Mouse (Mus musculus): ENCODE results near the gene 4930470P17Rik. TPM values are rescaled to one million over a fixed set of nuclear protein-coding genes. Genes with fewer than 3 reads are reported as not detected.
"Not testable (repeated sequence)": the region's sequence is repeated elsewhere in the genome, so short reads cannot be mapped to it uniquely, and the experiment has no call there.

The 4930470P17Rik gene
- polyA plus RNA-seq, 1 experiment from 2014 or later = not detected

DNA sequence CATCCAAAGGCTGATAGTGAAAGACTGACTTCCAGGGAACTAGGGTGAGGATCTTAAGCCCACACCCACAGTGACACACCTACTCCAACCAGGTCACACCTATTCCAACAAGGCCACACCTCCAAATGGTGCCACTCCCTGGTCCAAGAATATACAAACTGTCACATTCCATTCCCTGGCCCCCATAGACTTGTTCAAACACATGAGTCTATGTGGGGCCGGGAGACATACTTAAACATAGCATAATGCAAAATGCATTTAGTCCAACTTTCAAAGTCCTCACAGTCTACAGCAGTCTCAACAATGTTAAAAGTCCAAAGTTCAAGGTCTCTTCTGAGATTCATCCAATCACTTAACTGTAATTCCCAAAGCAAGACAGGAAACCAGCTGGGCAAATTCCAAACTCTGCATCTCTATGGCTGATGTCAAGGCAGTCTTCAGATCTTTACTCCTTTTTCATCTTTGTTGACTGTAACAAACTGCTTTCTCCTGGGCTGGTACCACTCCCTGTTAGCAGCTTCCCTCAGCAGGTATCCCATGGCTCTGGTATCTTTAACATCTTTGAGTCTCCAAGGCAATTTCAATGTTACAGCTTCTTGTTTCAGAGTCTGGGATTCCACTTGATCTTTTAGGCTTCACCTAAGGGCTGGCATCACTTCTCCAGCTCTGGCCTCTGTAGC is 22.5 kb upstream of the 4930470P17Rik start:
- not testable (repeated sequence) for H3K4me2 ChIP-seq; H3K4me1 ChIP-seq (replicated peaks); H3K27me3 ChIP-seq (replicated peaks); H3K9me3 ChIP-seq (replicated peaks); H3K9ac ChIP-seq; H3K4me3 ChIP-seq; H3K36me3 ChIP-seq; ATAC-seq (ENCODE audit: insufficient number of reproducible peaks, low FRiP score); H3K27ac ChIP-seq (ENCODE audit: poor library complexity, severe bottlenecking)
- 80% methylated on average over 1 of the region's 1 CpGs for WGBS

- Histone ChIP-seq H3K27me3 (replicated peaks) (no peaks in the 10 kb centered on the region), H3K9ac (no peak overlapping the region), H3K27ac (ENCODE audit: poor library complexity, severe bottlenecking) (no peak overlapping the region), H3K4me2 (no peak overlapping the region), H3K4me1 (replicated peaks) (no peaks in the 10 kb centered on the region), H3K4me3 (no peak overlapping the region), H3K36me3 (no peaks in the 10 kb centered on the region), H3K9me3 (replicated peaks) (peaks cover 3% of the 10 kb centered on the region; the same call in 1 of the 2 replicates)
- ATAC-seq (ENCODE audit: insufficient number of reproducible peaks, low FRiP score) = no peak
- WGBS = 77% methylated on average over 13 of the region's 13 CpGs
Measured at GRCm38 (mm10) chr2:170622985-170623384, 21.2 kb upstream of the 4930470P17Rik start.

- Histone ChIP-seq H3K27ac (ENCODE audit: poor library complexity, severe bottlenecking) (no peak overlapping the region), H3K9ac (no peak overlapping the region), H3K27me3 (replicated peaks) (no peaks in the 10 kb centered on the region), H3K4me3 (no peak overlapping the region), H3K4me2 (no peak overlapping the region), H3K36me3 (no peaks in the 10 kb centered on the region), H3K9me3 (replicated peaks) (no peaks in the 10 kb centered on the region), H3K4me1 (replicated peaks) (no peaks in the 10 kb centered on the region)
- 75% methylated on average over 12 of the region's 12 CpGs for WGBS
- no peak for ATAC-seq (ENCODE audit: insufficient number of reproducible peaks, low FRiP score)
Measured at GRCm38 (mm10) chr2:170618862-170619492, 17.2 kb upstream of the 4930470P17Rik start.

DNA sequence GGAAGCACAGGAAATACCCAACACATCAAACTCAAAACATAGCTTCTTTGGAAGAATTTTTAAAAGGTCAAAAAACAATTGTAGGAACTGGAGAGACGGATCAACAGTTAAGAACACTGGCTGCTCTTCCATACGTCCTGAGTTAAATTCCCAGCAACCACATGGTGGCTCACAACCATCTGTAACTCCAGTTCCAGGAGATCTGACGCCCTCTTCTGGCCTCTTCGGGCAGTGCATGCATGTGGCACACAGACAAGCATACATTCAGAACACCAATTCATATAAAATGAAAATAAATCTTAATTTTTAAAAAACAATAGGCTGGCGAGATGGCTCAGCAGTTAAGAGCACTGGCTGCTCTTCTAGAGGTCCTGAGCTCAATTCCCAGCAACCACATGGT is 10.0 kb upstream of the 4930470P17Rik start:
- ATAC-seq (ENCODE audit: insufficient number of reproducible peaks, low FRiP score); H3K9ac ChIP-seq; H3K27me3 ChIP-seq (replicated peaks); H3K27ac ChIP-seq (ENCODE audit: poor library complexity, severe bottlenecking); H3K4me1 ChIP-seq (replicated peaks); H3K9me3 ChIP-seq (replicated peaks); H3K36me3 ChIP-seq; H3K4me2 ChIP-seq; H3K4me3 ChIP-seq: not testable (repeated sequence)
- WGBS = 73% methylated on average over 5 of the region's 5 CpGs

DNA sequence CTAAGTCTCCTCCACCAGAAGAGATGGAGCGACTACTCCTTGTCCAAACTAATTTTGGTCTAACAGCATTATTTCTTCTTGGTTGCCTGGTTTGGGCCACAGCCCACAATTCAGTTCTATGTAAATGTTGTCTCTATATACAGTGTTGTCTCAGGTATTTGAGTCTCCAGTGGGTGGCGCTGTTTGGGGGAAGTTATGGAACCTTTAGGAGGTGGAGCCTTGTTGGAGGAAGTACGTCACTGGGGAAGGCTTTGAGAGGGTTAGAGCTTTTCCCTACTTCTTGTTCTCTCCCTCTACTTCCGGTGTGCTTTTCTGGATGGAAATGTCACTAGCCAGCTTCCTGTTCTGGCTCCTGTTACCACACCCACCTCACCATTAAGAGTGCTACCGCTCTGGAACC is 646 bp downstream of the 4930470P17Rik start:
- no peak overlapping the region for H3K4me3 ChIP-seq
- WGBS = 71% methylated on average over 5 of the region's 5 CpGs

DNA sequence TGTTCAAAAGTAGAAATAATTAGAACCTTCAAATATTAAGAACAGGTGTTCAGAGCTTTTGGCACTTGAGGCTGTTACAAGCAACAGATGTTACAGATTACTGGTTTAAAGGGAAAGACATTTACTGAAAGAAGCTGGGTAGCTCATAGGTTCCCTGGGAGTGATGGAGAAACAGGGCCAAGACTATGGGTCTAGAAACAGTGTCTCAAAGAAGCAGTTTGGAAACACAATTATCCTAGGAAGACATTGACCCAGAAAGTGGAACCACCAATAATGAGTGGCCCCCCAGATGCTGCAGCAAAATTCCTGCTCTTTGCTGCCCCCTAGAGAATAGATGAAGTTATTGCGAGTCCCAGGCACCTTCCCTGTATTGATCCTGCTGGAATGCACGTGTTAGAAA is 4.2 kb downstream of the 4930470P17Rik start:
- Histone ChIP-seq H3K9me3 (replicated peaks) (peaks cover 12% of the 10 kb centered on the region), H3K4me1 (replicated peaks) (no peaks in the 10 kb centered on the region), H3K4me2 (no peak overlapping the region), H3K27me3 (replicated peaks) (0 out of 2 replicates have a peak, but pooled peaks cover under 1% of the 10 kb centered on the region), H3K9ac (no peak overlapping the region), H3K4me3 (no peak overlapping the region), H3K27ac (ENCODE audit: poor library complexity, severe bottlenecking) (no peak overlapping the region), H3K36me3 (no peaks in the 10 kb centered on the region)
- WGBS = 11% methylated on average over 2 of the region's 2 CpGs
- no peak for ATAC-seq (ENCODE audit: insufficient number of reproducible peaks, low FRiP score)

More for the DNA sequence above, 646 bp downstream of the 4930470P17Rik start:
- Histone ChIP-seq H3K27me3 (replicated peaks) (no peaks in the 10 kb centered on the region), H3K9me3 (replicated peaks) (no peaks in the 10 kb centered on the region), H3K4me1 (replicated peaks) (no peaks in the 10 kb centered on the region), H3K4me2 (no peak overlapping the region), H3K9ac (no peak overlapping the region), H3K36me3 (no peaks in the 10 kb centered on the region), H3K27ac (ENCODE audit: poor library complexity, severe bottlenecking) (no peak overlapping the region)
- ATAC-seq (ENCODE audit: insufficient number of reproducible peaks, low FRiP score) = no peak

GRCm38 (mm10) chr2:170596726-170597125 is 5.1 kb downstream of the 4930470P17Rik start:
- H3K27ac ChIP-seq (ENCODE audit: poor library complexity, severe bottlenecking) = no peak overlapping the region
- WGBS = 0% methylated on average over 1 of the region's 1 CpGs
- ATAC-seq (ENCODE audit: insufficient number of reproducible peaks, low FRiP score) = no peak
- H3K9ac ChIP-seq = no peak overlapping the region
- H3K27me3 ChIP-seq (replicated peaks) = 0 out of 2 replicates have a peak, but pooled peaks cover 6% of the 10 kb centered on the region
- no peaks in the 10 kb centered on the region for H3K4me1 ChIP-seq (replicated peaks)
- H3K4me2 ChIP-seq = no peak overlapping the region
- no peaks in the 10 kb centered on the region for H3K36me3 ChIP-seq
- H3K4me3 ChIP-seq = no peak overlapping the region
- H3K9me3 ChIP-seq (replicated peaks) = peaks cover 12% of the 10 kb centered on the region

- H3K27ac ChIP-seq (ENCODE audit: poor library complexity, severe bottlenecking) = no peak overlapping the region
- H3K27me3 ChIP-seq (replicated peaks) = 0 out of 2 replicates have a peak, but pooled peaks cover 6% of the 10 kb centered on the region
- 83% methylated on average over 6 of the region's 6 CpGs for WGBS
Measured at GRCm38 (mm10) chr2:170592161-170592560, 9.7 kb downstream of the 4930470P17Rik start.

DNA sequence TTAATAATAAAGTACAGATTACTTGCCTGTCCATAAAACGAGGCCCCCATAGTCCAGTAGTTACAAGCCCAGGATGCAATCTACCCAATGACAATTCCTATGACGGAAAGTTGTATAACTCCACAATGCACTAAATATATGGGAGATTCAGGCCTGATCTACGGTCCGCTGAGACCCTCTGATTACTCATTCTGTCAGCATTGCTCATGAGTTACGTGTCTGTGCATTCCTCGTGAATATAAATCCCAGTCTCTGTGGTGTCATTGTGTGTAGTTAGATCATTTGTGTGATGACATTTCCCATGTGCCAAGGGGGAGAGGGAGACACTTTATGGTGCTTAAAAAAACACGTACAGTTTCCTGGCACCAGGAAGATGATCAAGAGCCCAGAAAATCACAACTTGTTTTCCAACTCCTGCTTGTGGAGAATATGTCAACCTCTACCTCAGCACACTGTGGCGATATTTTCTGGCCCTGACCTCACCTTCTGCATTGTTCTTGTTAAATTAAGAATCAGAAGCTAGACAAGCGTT is 13.4 kb downstream of the 4930470P17Rik start:
- H3K4me3 ChIP-seq = no peak overlapping the region
- ATAC-seq (ENCODE audit: insufficient number of reproducible peaks, low FRiP score) = no peak
- H3K9me3 ChIP-seq (replicated peaks) = no peaks in the 10 kb centered on the region; the same call in 1 of the 2 replicates
- peaks cover 9% of the 10 kb centered on the region for H3K4me1 ChIP-seq (replicated peaks)
- no peaks in the 10 kb centered on the region for H3K36me3 ChIP-seq
- WGBS = 64% methylated on average over 9 of the region's 9 CpGs
- H3K27ac ChIP-seq (ENCODE audit: poor library complexity, severe bottlenecking) = no peak overlapping the region
- 0 out of 2 replicates have a peak, but pooled peaks cover 6% of the 10 kb centered on the region for H3K27me3 ChIP-seq (replicated peaks)
- H3K4me2 ChIP-seq = no peak overlapping the region
- H3K9ac ChIP-seq = no peak overlapping the region

More at GRCm38 (mm10) chr2:170592161-170592560, 9.7 kb downstream of the 4930470P17Rik start:
- Histone ChIP-seq H3K4me3 (no peak overlapping the region), H3K9ac (no peak overlapping the region), H3K9me3 (replicated peaks) (peaks cover 12% of the 10 kb centered on the region), H3K36me3 (no peaks in the 10 kb centered on the region), H3K4me1 (replicated peaks) (peaks cover 5% of the 10 kb centered on the region; the same call in 1 of the 2 replicates), H3K4me2 (no peak overlapping the region)
- ATAC-seq (ENCODE audit: insufficient number of reproducible peaks, low FRiP score) = no peak

DNA sequence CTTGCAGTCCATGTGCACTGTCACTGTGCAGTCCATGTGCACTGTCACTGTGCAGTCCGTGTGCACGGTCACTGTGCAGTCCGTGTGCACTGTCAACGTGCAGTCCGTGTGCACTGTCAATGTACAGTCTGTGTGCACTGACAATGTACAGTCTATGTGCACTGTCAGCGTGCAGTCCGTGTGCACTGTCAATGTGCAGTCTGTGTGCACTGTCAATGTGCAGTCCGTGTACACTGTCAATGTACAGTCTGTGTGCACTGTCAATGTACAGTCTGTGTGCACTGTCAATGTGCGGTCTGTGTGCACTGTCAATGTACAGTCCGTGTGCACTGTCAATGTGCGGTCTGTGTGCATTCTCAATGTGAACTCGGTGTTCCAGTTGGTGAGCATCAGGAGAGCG is 17.1 kb downstream of the 4930470P17Rik start:
- Histone ChIP-seq H3K27me3 (replicated peaks) (no peaks in the 10 kb centered on the region), H3K4me2 (no peak overlapping the region), H3K9me3 (replicated peaks) (no peaks in the 10 kb centered on the region), H3K27ac (ENCODE audit: poor library complexity, severe bottlenecking) (no peak overlapping the region), H3K36me3 (no peaks in the 10 kb centered on the region), H3K4me1 (replicated peaks) (peaks cover 9% of the 10 kb centered on the region), H3K9ac (no peak overlapping the region), H3K4me3 (no peak overlapping the region)
- WGBS = 92% methylated on average over 13 of the region's 13 CpGs
- ATAC-seq (ENCODE audit: insufficient number of reproducible peaks, low FRiP score) = no peak

GRCm38 (mm10) chr2:170579551-170579950 is 22.3 kb downstream of the 4930470P17Rik start:
- H3K4me1 ChIP-seq (replicated peaks) = no peaks in the 10 kb centered on the region
- H3K27ac ChIP-seq (ENCODE audit: poor library complexity, severe bottlenecking) = no peak overlapping the region
- H3K9ac ChIP-seq = no peak overlapping the region
- H3K36me3 ChIP-seq = no peaks in the 10 kb centered on the region
- no peak for ATAC-seq (ENCODE audit: insufficient number of reproducible peaks, low FRiP score)
- no peaks in the 10 kb centered on the region for H3K9me3 ChIP-seq (replicated peaks)
- H3K4me3 ChIP-seq = no peak overlapping the region
- H3K4me2 ChIP-seq = no peak overlapping the region
- H3K27me3 ChIP-seq (replicated peaks) = no peaks in the 10 kb centered on the region
- 79% methylated on average over 10 of the region's 10 CpGs for WGBS
